Mouse (Mus musculus): ENCODE results near the gene Resf1.
"Not testable (repeated sequence)": the region's sequence is repeated elsewhere in the genome, so short reads cannot be mapped to it uniquely, and the experiment has no call there.

Gene Resf1

DNA sequence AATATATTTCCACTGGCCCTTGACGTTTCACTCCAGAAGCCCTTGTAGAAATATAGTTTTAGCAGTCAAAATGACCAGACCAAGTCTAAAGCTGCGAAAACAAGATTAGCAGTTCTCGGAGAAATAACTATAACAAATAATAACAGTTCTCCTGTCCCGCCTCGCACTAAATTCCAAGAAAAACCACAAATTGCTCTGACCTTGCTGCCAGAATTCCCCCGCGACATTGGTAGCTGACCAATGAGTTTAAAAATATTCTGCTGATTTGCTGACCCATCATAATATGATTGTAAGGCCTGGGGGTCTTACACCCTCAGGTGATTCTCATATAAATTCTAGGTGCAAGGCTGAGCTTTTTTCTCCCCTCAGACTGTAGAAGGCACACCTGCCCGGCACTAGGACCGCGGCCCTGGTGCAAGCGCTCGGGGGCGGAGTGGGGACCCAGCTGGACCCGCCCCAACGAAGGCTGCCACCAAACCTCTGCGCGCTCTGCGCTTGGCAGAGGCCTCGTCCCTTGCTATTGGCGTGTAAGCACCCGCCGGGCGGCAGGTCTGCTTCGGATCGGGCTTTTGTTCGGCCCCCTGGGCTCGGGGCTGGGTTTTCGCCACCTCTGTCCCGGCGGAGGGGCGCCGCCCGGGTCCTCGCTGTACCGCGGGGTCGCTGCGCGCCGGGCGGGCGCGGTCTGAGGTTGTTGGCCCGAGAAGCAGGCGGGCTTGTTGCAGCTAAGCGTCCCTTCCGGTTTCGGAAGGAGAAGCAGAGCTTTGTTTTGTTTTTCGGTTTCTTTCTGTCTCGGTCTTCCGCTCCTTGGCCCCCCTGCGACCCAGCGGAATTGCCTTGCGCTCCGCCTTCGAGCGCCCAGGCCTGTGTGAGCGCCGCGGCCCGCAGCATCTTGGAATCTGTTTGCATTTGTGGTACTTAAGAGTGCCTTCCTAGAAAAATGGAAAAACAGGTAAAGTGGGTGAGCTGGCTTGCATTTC is at the start of gene Resf1:
Gene Resf1 (plus strand): TSS at position 459 of the 977 bp plus-strand sequence.
- DNase-seq, result peak; percentile 93 to 94

- DNase-seq, result no peak
Measured at GRCm38 (mm10) chr6:149260801-149261239, 48.4 kb upstream of the Resf1 start.

GRCm38 (mm10) chr6:149267951-149268350 is 41.3 kb upstream of the Resf1 start:
- no peak for DNase-seq

GRCm38 (mm10) chr6:149278248-149278731 is 30.9 kb upstream of the Resf1 start:
- no peak for DNase-seq

DNA sequence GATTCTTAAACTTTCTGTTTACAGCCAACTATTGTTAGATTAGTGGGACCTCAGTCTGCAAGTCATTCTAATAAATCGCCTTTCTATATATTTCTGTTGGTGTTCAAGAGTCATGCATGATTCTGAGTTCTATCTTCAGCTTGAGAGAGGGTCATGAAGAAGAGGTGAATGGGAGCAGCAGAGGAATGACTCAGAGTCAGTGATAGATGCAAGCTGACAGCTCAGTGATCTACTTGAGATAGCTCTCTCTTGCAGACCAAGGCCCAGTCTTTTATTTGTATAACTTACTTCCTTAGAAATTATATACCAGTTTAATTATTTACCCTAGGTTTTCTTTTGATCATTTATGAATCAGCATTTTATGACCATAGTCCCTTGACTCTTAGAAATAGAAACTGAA is 30.3 kb upstream of the Resf1 start:
- no peak for DNase-seq

GRCm38 (mm10) chr6:149280511-149280910 is 28.7 kb upstream of the Resf1 start:
- no peak for DNase-seq

GRCm38 (mm10) chr6:149288190-149288589 is 21.0 kb upstream of the Resf1 start:
- DNase-seq, result not testable (repeated sequence)

DNA sequence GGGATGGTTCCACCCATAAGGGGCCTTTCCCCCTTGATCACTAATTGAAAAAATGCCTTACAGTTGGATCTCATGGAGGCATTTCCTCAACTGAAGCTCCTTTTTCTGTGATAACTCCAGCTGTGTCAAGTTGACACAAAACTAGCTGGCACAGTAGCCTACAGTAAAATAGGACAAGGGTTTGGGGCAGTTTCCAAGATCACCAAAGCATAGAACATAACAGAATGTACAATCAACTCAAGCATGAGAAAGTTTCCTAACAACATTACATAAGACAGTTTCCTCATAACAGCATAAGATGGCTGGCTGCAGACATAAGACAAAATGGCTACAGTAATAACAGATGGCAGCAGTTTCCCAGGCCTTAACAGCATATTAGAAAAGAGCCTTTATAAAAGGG is 6.0 kb upstream of the Resf1 start:
- DNase-seq, result not testable (repeated sequence)

DNA sequence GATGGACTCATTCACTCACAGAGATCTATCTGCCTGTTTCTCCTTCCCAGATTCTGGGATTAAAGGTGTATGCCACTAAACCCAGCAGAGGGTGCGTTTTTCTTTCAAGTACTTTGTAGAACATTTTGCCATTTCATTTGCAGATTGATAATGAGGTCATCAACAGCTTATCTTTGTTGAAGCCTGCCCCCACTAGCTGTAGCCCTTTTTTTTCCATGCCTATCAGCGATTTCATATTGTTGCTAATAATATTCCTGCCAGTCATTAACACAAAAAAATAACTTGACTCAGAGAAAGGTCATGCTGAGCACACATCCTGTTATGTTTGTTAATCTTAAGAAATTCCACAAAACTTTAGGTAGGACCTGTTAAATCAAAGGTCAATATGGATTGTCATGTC is 2.1 kb upstream of the Resf1 start:
- no peak for DNase-seq

- no peak for DNase-seq
Measured at GRCm38 (mm10) chr6:149307801-149308200, 1.4 kb upstream of the Resf1 start.

DNA sequence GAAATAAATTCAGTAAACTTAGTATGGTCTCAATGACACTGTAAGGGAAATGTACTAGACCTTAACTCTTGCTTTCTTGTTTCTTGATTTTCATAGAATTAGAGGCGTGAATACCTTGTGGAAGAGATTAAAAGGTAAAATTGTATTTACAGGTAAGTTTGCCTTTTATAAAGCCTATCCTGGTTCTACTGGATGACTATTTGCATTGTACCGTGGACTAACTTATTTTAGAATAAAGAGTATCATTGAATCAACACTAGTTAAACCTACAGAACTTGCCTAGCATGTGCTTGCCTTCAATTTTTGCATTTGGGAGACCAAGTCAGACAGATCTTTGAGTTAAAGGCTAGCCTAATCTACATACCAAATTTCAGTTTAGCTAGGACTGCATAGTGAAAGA is 1.0 kb downstream of the Resf1 start:
- no peak for DNase-seq

GRCm38 (mm10) chr6:149311044-149311443 is 1.8 kb downstream of the Resf1 start:
- DNase-seq, result no peak

GRCm38 (mm10) chr6:149311778-149312177 is 2.6 kb downstream of the Resf1 start:
- no peak for DNase-seq

DNA sequence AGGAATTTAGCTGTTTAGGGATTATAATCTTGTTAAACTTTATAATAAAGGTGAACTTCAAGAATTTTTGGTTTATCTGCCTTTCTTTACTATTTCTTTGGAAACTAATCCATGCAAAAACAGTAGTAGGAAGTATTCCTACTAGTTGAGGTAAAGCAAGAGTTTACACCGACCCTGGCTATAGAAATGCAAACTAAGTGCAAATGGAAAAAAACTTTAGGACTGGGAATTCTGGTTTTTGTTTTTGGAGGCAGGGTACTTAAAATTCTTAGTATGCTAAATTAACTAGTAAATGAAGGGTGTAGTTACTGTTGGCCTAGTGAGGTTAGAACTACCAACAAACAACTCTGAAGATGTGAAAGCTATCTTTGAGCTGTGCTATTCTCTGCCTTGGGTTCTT is 3.0 kb downstream of the Resf1 start:
- DNase-seq, result no peak

- DNase-seq, result no peak
Measured at GRCm38 (mm10) chr6:149314918-149315317, 5.7 kb downstream of the Resf1 start.

- no peak for DNase-seq
Measured at GRCm38 (mm10) chr6:149323523-149324241, 14.5 kb downstream of the Resf1 start.

DNA sequence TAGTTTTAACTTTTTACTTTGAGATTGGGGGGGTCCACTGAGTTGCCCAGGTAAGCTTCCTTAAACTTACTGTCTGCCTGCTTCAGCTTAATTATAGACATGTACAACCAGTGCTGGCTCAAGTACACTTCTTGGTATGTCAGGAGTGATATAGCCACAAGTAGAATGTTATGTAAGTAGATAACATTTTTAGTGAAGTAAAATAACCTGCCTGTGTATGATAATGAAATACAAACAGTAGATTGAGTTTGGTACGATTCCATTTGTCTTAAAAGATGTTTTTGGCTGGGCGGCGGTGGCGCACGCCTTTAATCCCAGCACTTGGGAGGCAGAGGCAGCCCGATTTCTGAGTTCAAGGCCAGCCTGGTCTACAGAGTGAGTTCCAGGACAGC is 15.0 kb downstream of the Resf1 start:
- DNase-seq, result no peak

- no peak for DNase-seq
Measured at GRCm38 (mm10) chr6:149329071-149329470, 19.9 kb downstream of the Resf1 start.

GRCm38 (mm10) chr6:149330332-149330731 is 21.1 kb downstream of the Resf1 start:
- DNase-seq, result no peak

- DNase-seq, result no peak
Measured at GRCm38 (mm10) chr6:149333036-149333435, 23.8 kb downstream of the Resf1 start.

DNA sequence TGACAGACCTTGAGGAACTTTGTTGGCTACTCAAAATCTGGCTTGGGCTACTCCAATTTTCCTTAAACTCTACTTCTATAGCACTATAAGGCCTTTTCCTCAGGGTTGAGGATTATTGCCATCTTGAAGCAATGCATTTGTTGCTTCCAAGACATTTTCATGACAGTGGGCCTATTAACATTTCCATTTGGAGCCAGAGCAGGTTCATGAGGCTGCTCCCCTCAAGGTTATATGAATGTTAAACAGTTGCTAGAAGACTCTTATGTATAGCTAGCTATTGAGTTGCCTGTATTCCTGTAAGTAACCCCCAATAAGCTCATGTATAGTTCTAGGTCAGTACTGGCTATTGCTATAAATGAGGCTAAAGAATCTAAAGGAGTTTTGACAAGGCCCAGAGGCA is 28.8 kb downstream of the Resf1 start:
- DNase-seq, result no peak

- no peak for DNase-seq
Measured at GRCm38 (mm10) chr6:149338622-149339021, 29.4 kb downstream of the Resf1 start.

DNA sequence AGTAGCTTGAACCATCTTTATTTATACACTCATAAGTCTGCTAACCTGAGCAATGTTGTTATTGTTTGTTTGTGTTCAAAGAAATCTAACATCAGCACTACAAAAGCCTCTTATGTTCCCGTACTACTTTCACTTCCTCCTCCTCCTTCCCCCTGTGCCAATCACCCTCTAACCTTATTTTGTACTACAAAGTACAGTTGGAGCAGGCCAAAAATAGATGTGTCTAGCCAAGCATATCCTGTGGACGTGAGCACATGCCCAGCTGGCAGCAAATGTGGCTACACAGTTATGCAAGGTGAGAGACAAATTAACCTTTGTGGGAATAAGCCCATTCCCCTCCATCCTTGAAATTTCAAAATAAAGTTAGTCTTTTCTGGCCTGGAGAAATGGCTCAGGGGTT is 34.6 kb downstream of the Resf1 start:
- DNase-seq, result no peak

DNA sequence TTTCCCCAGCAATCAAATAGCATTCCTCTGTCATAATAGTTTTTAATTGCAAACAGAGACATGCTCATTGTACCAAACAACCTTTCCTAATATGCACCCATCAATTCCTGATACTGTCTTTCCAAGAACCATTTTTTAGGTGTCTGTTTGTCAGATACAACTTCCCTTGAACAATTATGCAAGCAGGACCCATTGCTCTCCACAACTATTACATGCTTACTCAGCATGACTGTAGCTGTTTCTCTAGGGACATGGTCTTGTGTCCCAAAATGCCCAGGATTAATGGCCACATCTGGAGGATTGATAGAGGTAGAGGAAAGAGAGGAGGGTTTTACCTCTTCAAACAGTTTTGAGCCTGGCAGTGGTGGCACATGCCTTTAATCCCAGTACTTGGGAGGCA is 35.2 kb downstream of the Resf1 start:
- DNase-seq, result no peak
